Mouse (Mus musculus) c-Kit-positive CD71-negative TER-119-negative erythroid progenitor cells, embryonic 14.5 days (primary cell): Measurements from ENCODE around the gene Myrip.
"Not testable (repeated sequence)": the region's sequence is repeated elsewhere in the genome, so short reads cannot be mapped to it uniquely, and the experiment has no call there.

Experiments used
- DNase-seq: peaks from one replicate; pipeline ENCODE4 v3.0.0-alpha.2; 2013; ENCODE audit warnings: low read depth

Gene Myrip

GRCm38 (mm10) chr9:120301213-120301612, at the start of gene Myrip:
Gene Myrip, plus strand, starts transcription at chr9:120301513.
- not testable (repeated sequence) for DNase-seq

DNA sequence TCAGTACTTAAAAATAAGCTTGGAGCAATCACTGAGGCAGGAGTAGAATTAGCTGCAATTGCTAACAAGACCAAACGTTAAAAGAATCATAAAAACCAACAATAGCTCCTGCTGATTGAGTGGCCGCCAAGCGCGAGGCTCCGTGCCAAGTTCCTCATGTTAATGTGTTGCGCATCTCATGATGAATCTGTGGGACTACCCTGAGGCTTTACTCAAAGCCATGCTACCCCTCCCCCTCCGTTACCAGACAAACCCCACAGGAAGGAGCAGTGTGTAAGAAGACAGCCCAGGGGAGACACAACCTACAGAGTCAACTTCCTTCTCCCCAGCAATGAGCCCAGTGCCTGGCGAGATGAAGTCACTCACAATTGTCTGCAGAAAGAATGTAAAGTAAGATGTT, 41.5 kb upstream of the Myrip start:
- peak; percentile 40 for DNase-seq

GRCm38 (mm10) chr9:120263994-120264393, 37.3 kb upstream of the Myrip start:
- DNase-seq: no peak

DNA sequence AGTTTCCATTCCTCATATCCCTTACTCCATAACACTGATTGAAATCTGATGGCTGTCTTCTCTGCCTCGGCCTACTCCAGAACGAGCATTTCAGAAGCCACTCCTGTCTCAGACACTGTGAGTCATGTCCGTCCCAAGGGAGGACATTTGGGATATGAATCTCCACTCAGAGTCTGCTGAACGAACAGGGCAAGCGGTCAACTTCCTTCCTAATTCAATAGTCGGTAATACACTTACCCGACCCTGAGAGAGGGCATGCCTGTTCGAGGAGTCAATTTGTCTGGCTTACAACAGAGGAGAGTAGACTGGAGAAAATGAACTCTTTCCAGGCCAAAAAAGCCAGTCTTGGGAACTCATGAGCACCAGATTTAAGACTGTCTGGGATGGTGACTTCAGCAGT, 28.2 kb upstream of the Myrip start:
- DNase-seq: no peak

GRCm38 (mm10) chr9:120275226-120275625, 26.1 kb upstream of the Myrip start:
- no peak for DNase-seq

- no peak for DNase-seq
Observed at GRCm38 (mm10) chr9:120281147-120281546, 20.2 kb upstream of the Myrip start.

GRCm38 (mm10) chr9:120282461-120283047, 18.8 kb upstream of the Myrip start:
- no peak for DNase-seq

DNA sequence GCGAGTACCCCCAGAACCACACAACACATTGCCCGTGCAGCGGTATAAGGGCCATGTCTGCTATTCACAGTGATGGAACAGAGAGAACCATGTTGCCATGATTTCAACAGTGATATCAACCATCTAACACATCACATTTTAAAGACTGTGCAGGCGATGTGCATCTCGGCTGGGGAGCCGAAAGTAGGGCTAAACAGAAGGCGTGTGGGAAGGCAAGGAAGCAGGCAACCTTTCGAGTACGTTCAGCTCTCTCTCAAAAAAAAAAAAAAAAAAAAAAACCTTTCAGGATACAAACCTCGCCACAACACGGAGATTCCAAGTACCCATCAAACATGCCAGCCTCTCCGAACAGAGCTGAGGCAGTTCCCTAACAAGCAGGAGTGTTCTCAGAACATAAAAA, 17.8 kb upstream of the Myrip start:
- DNase-seq: no peak

- no peak for DNase-seq
Observed at GRCm38 (mm10) chr9:120288011-120288410, 13.3 kb upstream of the Myrip start.

DNA sequence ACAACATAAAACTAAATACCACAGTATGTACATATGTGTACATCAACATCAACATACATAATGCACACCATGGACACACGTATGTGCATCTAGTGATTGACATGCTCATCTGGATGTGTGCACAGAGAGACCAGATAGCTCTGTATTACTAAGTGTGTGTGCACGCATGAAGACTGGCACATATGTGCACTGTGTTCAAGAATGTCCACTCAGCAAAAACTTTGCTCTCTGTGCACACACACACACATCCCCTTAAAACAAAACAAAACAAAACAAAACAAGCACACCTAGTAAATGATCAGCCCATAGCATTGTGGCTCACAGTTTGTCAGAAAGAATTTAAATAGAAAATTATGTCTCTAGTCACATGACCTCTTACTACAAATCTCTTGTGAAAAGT, 10.9 kb upstream of the Myrip start:
- DNase-seq: no peak

DNA sequence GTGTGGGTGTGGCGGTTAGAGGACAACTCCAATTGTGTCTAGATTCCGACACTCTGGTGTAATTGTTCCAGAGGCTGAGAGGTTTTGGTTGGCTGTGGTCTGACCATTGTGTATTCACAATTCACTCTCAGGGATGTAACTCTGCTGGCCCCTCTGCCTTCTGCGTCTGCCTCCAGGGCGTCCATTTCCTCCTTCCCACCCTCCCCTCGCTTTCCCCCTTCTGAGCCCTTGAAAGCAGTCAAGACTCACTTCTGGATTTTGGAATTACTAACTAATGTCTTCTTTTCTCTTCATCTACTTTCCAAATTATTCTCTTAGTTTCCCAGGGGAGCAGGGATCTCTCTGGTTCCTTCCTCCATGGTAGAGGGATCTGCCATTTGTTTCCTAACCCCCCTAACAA, 8.8 kb upstream of the Myrip start:
- DNase-seq: no peak

DNA sequence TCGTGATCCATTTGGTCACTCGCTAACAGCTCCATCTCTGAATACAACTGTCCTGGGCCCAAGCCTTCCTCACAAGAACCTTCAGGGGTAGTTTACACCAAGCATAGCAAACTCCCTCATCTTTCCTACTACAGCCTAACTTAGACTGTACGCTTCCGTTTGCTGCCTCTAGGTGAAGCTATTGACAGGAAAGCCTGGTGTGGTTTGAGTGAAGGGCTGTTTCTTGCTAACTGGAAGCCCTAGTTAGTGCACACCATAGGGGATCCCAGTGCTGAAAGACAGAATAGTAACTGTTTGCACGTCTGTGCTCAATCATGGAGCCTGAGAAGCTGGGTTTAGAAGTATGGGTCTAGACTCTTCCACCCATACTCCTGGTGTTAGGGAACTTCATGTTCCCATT, 5.8 kb upstream of the Myrip start:
- DNase-seq: no peak

GRCm38 (mm10) chr9:120296938-120297337, 4.4 kb upstream of the Myrip start:
- no peak for DNase-seq

DNA sequence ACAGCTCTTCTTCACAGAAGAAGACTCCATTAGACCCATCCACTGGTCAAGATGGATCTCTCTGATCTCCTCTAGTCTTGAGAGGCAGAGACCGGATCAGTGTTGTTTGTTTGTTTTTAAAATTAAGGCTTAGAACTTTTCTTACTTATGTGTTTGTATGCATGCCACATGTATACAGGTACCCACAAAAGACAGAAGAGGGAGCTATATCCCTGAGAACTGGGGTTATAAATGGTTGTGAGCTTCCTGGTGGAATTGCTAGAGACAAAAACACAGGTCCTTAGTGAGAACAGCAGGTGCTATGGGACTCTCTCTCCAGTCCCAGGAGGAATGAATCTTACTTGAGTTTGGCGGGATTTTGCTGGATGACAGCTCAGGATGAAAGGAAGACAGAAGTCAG, 1.9 kb upstream of the Myrip start:
- DNase-seq: no peak

GRCm38 (mm10) chr9:120302980-120303452, 1.7 kb downstream of the Myrip start:
- DNase-seq: no peak

DNA sequence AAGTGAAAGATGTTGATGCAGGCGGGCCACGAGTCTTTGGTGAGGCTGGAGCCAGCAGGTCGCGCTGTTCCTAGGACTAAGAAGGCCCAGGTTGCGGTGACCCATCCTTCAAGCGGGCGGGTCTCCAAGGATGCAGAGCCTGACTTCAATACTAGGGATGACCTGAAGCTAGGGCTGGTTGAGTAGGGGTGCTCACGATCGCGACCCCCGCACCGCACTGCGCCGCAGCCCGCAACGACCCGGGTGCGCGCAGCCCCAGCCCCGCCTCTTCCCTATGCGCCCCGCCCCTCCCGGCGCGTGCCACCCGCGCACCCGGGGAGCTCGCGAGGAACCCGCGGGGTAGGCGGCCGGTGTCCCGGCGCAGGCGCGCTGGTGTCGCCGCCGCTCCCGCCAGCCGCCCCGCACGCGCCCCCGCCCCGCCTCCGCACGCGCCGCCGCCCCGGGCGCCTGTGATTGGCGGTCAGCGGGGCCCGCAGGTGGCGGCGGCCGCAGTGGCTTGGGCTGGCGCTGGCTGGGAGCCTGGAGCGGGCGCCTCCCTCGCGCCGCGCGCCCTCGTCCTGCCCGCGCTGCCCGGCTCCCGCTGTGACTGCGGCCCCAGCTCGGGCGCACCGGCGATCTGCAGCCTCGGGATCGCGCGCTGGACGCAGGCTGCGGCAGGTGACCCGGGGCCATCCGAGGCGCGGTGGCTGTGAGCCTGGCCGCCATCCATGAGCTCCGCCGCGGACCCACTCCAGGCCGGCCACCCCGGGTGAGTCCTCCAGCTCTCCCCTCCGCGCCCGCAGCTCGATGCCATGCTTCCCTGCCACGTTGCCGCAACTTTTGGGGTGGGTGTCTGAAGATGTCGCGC, 2.4 kb downstream of the Myrip start:
- DNase-seq: no peak

GRCm38 (mm10) chr9:120304300-120305137, 3.2 kb downstream of the Myrip start:
- no peak for DNase-seq

GRCm38 (mm10) chr9:120315171-120315570, 13.9 kb downstream of the Myrip start:
- DNase-seq: no peak

- DNase-seq: no peak
Observed at GRCm38 (mm10) chr9:120319099-120319498, 17.8 kb downstream of the Myrip start.

DNA sequence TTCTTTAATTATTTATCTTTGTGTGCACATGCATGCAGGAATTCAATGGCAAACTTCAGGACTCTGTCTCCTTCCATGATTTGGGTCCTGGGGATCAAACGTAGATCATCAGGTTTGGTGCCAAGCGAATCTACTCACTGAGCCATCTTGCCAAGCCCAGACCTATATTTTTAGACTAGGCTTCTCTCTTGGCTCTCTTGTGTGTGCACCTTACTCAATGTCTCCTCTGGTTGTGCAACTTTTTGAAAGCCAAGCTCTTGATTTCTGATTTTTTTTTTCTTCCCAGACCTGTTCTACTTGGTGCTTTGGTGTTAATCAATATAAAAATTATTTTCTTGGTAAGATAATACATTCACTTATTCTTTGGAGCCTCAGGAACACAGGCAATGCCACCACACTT, 19.3 kb downstream of the Myrip start:
- DNase-seq: no peak

DNA sequence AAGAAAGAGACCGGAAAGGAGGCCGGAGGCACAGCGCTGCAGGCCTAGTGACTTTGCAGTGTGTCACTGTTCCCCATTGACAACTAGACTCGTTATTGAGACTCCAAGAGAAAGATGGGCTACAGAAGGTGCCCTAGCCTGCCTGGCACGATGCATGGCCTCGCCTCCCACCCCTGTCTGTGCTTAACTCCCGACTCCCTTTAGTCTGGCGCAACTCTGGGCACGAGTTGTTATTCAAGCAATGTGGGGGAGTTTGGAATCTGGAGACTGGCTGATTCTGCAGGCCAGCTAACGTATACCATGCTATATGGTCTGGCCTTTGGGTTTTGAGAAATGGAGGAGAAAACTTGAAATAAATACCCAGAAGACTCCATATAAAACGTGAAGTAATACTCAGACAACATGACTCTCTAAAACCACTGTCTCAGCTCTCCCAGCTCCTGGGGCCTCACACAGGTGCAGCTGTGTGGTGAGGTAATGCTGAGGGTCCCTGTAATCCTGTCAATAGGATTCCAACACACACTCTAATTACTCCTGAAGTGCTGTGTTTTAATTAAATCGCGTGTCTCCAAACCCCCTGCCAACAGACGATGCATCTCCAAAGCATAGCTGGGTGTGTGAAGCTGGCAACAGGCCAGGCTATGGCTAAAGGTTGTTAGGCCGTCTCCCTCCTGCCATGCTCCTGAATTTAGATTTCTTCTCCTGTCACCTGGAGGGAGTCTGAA, 21.6 kb downstream of the Myrip start:
- no peak for DNase-seq

- DNase-seq: not testable (repeated sequence)
Observed at GRCm38 (mm10) chr9:120331048-120331447, 29.7 kb downstream of the Myrip start.
